18 mouse cellular contexts compared by ENCODE assay signal in genomic region chr5:106036176-106036575, GRCm38 (mm10).
A peak's percentile ranks its signal among the peaks of the same experiment; 100 is the strongest.
DNase-seq lines count a peak whose midpoint lies in the region; ATAC-seq and TF ChIP-seq lines count a peak whose summit lies in the region.
"Had no signal": no experiment of that assay in that cellular context is flagged by ENCODE, and none has a peak within 500 bp of the region (broad histone marks: within the 10 kb centered on the region; RNA-seq: fewer than 3 reads in every experiment).

No protein-coding gene starts in this region.

- ATAC-seq in midbrain, embryonic 11.5 days (ENCODE audit: low FRiP score): no peak
- no peak for ATAC-seq in midbrain, embryonic 16.5 days
- no peak; the same call in 1 of the 2 replicates for ATAC-seq in stomach, embryonic 15.5 days (ENCODE audit: insufficient read depth, low FRiP score, low read depth)
- ATAC-seq: forebrain, embryonic 13.5 days had no signal

- no peak for TF ChIP-seq CTCF in heart, adult 2 months (IDR thresholded peaks at IDR 0.05)

- no peak overlapping the region for H3K9ac ChIP-seq in heart, adult 2 months (ENCODE audit: low read depth, low read length)
- no peak overlapping the region for H3K9ac ChIP-seq in midbrain, embryonic 11.5 days (ENCODE audit: low read length)
- H3K9ac ChIP-seq in midbrain, embryonic 16.5 days (ENCODE audit: low read depth, low read length): no peak overlapping the region
- no peak overlapping the region for H3K9ac ChIP-seq in stomach, embryonic 15.5 days
- H3K9ac ChIP-seq: forebrain, embryonic 13.5 days; heart, embryonic 13.5 days; limb, embryonic 12.5 days; liver, embryonic 13.5 days; neural tube, embryonic 13.5 days had no signal

- no peaks in the 10 kb centered on the region for H3K36me3 ChIP-seq in heart, adult 2 months (ENCODE audit: control insufficient read depth, insufficient read depth, low read length)
- no peaks in the 10 kb centered on the region for H3K36me3 ChIP-seq in midbrain, embryonic 11.5 days (ENCODE audit: control insufficient read depth, insufficient read depth, low read length)
- H3K36me3 ChIP-seq in midbrain, embryonic 16.5 days (ENCODE audit: control insufficient read depth, insufficient read depth, low read length): no peaks in the 10 kb centered on the region
- H3K36me3 ChIP-seq in stomach, embryonic 15.5 days: no peaks in the 10 kb centered on the region
- H3K36me3 ChIP-seq: heart, embryonic 13.5 days; limb, embryonic 12.5 days; liver, embryonic 13.5 days; neural tube, embryonic 13.5 days had no signal

- H3K4me2 ChIP-seq in midbrain, embryonic 11.5 days: no peak overlapping the region
- H3K4me2 ChIP-seq in midbrain, embryonic 16.5 days (ENCODE audit: low read length): no peak overlapping the region
- H3K4me2 ChIP-seq in stomach, embryonic 15.5 days: peak overlapping the region; percentile 15; the same call in 1 of the 2 replicates
- H3K4me2 ChIP-seq: forebrain, embryonic 13.5 days; heart, embryonic 13.5 days; limb, embryonic 12.5 days; liver, embryonic 13.5 days; neural tube, embryonic 13.5 days had no signal

- 51% methylated on average over 6 of the region's 6 CpGs for WGBS in heart, adult 2 months
- WGBS in midbrain, embryonic 11.5 days: 56% methylated on average over 6 of the region's 6 CpGs
- 22% methylated on average over 6 of the region's 6 CpGs for WGBS in midbrain, embryonic 16.5 days
- WGBS in stomach, embryonic 15.5 days: 30% methylated on average over 6 of the region's 6 CpGs

- peak; percentile 0 to 7 for DNase-seq in heart, postnatal 10 days
- no peak for DNase-seq in heart, adult 2 months
- peak; percentile 64 for DNase-seq in kidney, postnatal 10 days
- no peak for DNase-seq in kidney, postnatal 36 days
- DNase-seq in midbrain, embryonic 11.5 days (ENCODE audit: low spot score, missing footprints): peak; percentile 31
- DNase-seq: adrenal gland, adult 8-10 months; cerebellum, adult 11-12 months; cerebellum, postnatal 25 days; gastrocnemius, postnatal 36 days; liver, embryonic 13.5 days; right cerebral cortex, postnatal 25 days; thymus, postnatal 36 days had no signal

- no peaks in the 10 kb centered on the region for H3K79me2 ChIP-seq in heart, adult 2 months (replicated peaks; ENCODE audit: control insufficient read depth, insufficient read depth, low read length)

- intact Hi-C loops in heart, postnatal 10 days (cut with DNase I): no loop called here
- intact Hi-C loops in heart, adult 2 months (cut with DNase I): no loop called here

- no peak overlapping the region for H3K4me3 ChIP-seq in heart, adult 2 months
- no peak overlapping the region for H3K4me3 ChIP-seq in midbrain, embryonic 11.5 days (ENCODE audit: low read depth, low read length)
- H3K4me3 ChIP-seq in midbrain, embryonic 16.5 days (ENCODE audit: low read depth, low read length): no peak overlapping the region
- no peak overlapping the region for H3K4me3 ChIP-seq in stomach, embryonic 15.5 days (replicated peaks)
- H3K4me3 ChIP-seq: forebrain, embryonic 13.5 days; heart, embryonic 13.5 days; limb, embryonic 12.5 days; liver, embryonic 13.5 days; neural tube, embryonic 13.5 days had no signal

- H3K27ac ChIP-seq in heart, adult 2 months: no peak overlapping the region
- H3K27ac ChIP-seq in midbrain, embryonic 11.5 days (ENCODE audit: low read depth, low read length): no peak overlapping the region
- no peak overlapping the region for H3K27ac ChIP-seq in midbrain, embryonic 16.5 days (ENCODE audit: low read length)
- H3K27ac ChIP-seq in stomach, embryonic 15.5 days: peak overlapping the region; percentile 27; the same call in 1 of the 2 replicates
- H3K27ac ChIP-seq: forebrain, embryonic 13.5 days; heart, embryonic 13.5 days; limb, embryonic 12.5 days; liver, embryonic 13.5 days; neural tube, embryonic 13.5 days had no signal

- H3K4me1 ChIP-seq in heart, adult 2 months (ENCODE audit: control insufficient read depth, insufficient read depth, low read length): no peaks in the 10 kb centered on the region
- H3K4me1 ChIP-seq in midbrain, embryonic 11.5 days (ENCODE audit: control insufficient read depth, insufficient read depth, low read length): no peaks in the 10 kb centered on the region
- H3K4me1 ChIP-seq in midbrain, embryonic 16.5 days (ENCODE audit: control insufficient read depth, insufficient read depth, low read length): peaks cover 5% of the 10 kb centered on the region
- H3K4me1 ChIP-seq in stomach, embryonic 15.5 days: no peaks in the 10 kb centered on the region
- H3K4me1 ChIP-seq: heart, embryonic 13.5 days; limb, embryonic 12.5 days; liver, embryonic 13.5 days; neural tube, embryonic 13.5 days had no signal

- no peaks in the 10 kb centered on the region for H3K9me3 ChIP-seq in midbrain, embryonic 11.5 days (ENCODE audit: control insufficient read depth, low read length)
- H3K9me3 ChIP-seq in midbrain, embryonic 16.5 days (replicated peaks; ENCODE audit: control insufficient read depth, low read length, poor library complexity, severe bottlenecking): no peaks in the 10 kb centered on the region
- H3K9me3 ChIP-seq in stomach, embryonic 15.5 days: no peaks in the 10 kb centered on the region
- H3K9me3 ChIP-seq: forebrain, embryonic 13.5 days; heart, embryonic 13.5 days; limb, embryonic 12.5 days; liver, embryonic 13.5 days; neural tube, embryonic 13.5 days had no signal

- H3K27me3 ChIP-seq in heart, adult 2 months (ENCODE audit: control insufficient read depth, insufficient read depth, low read length): no peaks in the 10 kb centered on the region
- H3K27me3 ChIP-seq in midbrain, embryonic 11.5 days (ENCODE audit: control insufficient read depth, insufficient read depth, low read length): no peaks in the 10 kb centered on the region
- H3K27me3 ChIP-seq in midbrain, embryonic 16.5 days (ENCODE audit: control insufficient read depth, insufficient read depth, low read depth, low read length): no peaks in the 10 kb centered on the region
- no peaks in the 10 kb centered on the region for H3K27me3 ChIP-seq in stomach, embryonic 15.5 days (replicated peaks)
- H3K27me3 ChIP-seq: heart, embryonic 13.5 days; limb, embryonic 12.5 days; liver, embryonic 13.5 days; neural tube, embryonic 13.5 days had no signal

- TF ChIP-seq EP300 in heart, adult 2 months (IDR thresholded peaks at IDR 0.05; ENCODE audit: insufficient read depth, low read depth, low read length): no peak

- TF ChIP-seq POLR2A in heart, adult 2 months (IDR thresholded peaks at IDR 0.05; ENCODE audit: insufficient read depth, low read depth, low read length): no peak

Comparison
In these comparisons a context has a peak if more than half of its experiments do, and no peak if none do; other contexts are left out.
1. DNase-seq: peak in heart, postnatal 10 days (2 of 2), kidney, postnatal 10 days (single experiment) and midbrain, embryonic 11.5 days (single experiment); none in heart, adult 2 months (0 of 2) and kidney, postnatal 36 days (0 of 2).